12 mouse cellular contexts compared by ENCODE assay signal in the genomic region with DNA sequence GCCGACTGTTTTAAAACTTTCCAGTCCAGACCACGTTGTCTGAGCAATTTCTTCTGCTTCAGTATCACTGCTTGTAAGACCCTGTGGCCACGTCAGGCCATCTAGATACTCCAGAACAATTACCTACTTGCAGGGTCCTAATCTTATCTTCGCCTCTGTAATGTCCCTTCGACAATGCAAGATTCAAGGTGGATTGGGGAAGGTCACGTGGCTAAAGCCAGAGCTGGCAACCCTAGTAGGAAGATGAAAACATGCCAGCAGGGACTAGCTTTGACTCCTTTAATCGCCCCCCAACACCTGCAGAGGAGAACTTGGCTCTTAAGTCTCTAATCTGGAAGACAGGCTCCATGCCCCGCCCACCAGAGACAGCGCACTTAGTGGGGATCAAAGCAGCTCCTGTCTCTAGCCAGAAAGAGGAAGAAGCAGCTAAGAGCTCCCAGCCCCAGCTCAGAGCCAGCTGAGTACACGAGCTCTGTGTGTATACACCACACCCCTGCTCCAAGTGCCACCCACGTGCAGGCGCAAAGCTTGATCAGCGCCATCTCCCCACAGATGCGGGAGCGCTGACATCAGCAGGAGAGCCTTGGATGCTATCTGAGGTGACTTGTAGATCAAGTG. TPM values are rescaled to one million over a fixed set of nuclear protein-coding genes. Genes with fewer than 3 reads are reported as not detected.
A peak's percentile ranks its signal among the peaks of the same experiment; 100 is the strongest.
DNase-seq lines count a peak whose midpoint lies in the region; ATAC-seq and TF ChIP-seq lines count a peak whose summit lies in the region.
"Had no signal": no experiment of that assay in that cellular context is flagged by ENCODE, and none has a peak within 500 bp of the region (broad histone marks: within the 10 kb centered on the region; RNA-seq: fewer than 3 reads in every experiment).

No protein-coding gene starts in this region.

- TF ChIP-seq CTCF in olfactory bulb, adult 2 months (IDR thresholded peaks at IDR 0.05; ENCODE audit: insufficient read depth, low read depth, low read length): no peak

- peak overlapping the region; percentile 29 for H3K27ac ChIP-seq in olfactory bulb, adult 2 months (ENCODE audit: insufficient read depth, low read depth, low read length)

- peak; percentile 87 for DNase-seq in right cerebral cortex, adult 18-20 months
- DNase-seq in right cerebral cortex, postnatal 4 days: no peak
- DNase-seq in thymus, postnatal 25 days: peak; percentile 20
- DNase-seq in kidney, postnatal 14 days: no peak
- DNase-seq in cerebellum, postnatal 25 days: no peak
- DNase-seq: adrenal gland, postnatal 10 days; kidney, postnatal 4 days; lung, embryonic 14.5 days; retina, postnatal 1 day had no signal

- no peak overlapping the region for H3K4me3 ChIP-seq in olfactory bulb, adult 2 months (ENCODE audit: insufficient read depth, low read depth, low read length)

- TF ChIP-seq POLR2A in olfactory bulb, adult 2 months (IDR thresholded peaks at IDR 0.05; ENCODE audit: insufficient read depth, low read depth, low read length): no peak

- 35% methylated on average over 15 of the region's 15 CpGs for WGBS in olfactory bulb, adult 2 months

- H3K4me1 ChIP-seq in olfactory bulb, adult 2 months (ENCODE audit: control insufficient read depth, insufficient read depth, low read length): peaks cover 51% of the 10 kb centered on the region

- ATAC-seq in granulocyte monocyte progenitor cell, adult 5-6 weeks (replicated peaks; ENCODE audit: poor library complexity, severe bottlenecking): peak; percentile 88
- no peak for ATAC-seq in CD4-positive, CD25-positive, alpha-beta regulatory T cell, adult 4 months

RNA-seq across cellular contexts. Expression of a gene that starts 52.3 kb away (rescaled TPM):
- total RNA-seq in granulocyte monocyte progenitor cell, adult 5-6 weeks (2014; fragmentation: Nextera tagmentation): 4.6 and 6.4 TPM in 2 replicates
- total RNA-seq in granulocyte monocyte progenitor cell, adult 5-6 weeks (2017): 2.3 and 3.4 TPM in 2 replicates
- polyA plus RNA-seq in olfactory bulb, adult 2 months (2012; ENCODE audit: insufficient read depth, insufficient read length, low replicate concordance, missing spikeins): not detected in 2 replicates
- 1 to 10 TPM; 2.5 to 3.2 TPM for polyA plus RNA-seq in CD4-positive, CD25-positive, alpha-beta regulatory T cell, adult 4 months (2017; shearing (Covaris generic))

RNA-seq across cellular contexts. Expression of a gene that starts 59.5 kb away (rescaled TPM):
- total RNA-seq in granulocyte monocyte progenitor cell, adult 5-6 weeks (2014; fragmentation: Nextera tagmentation): 16.4 and 16.9 TPM in 2 replicates
- 3.9 and 4.9 TPM in 2 replicates for total RNA-seq in granulocyte monocyte progenitor cell, adult 5-6 weeks (2017)
- not detected in 2 replicates for polyA plus RNA-seq in olfactory bulb, adult 2 months (2012; ENCODE audit: insufficient read depth, insufficient read length, low replicate concordance, missing spikeins)
- polyA plus RNA-seq in CD4-positive, CD25-positive, alpha-beta regulatory T cell, adult 4 months (2017; shearing (Covaris generic)): under 1 TPM in 1 of 2 experiments, not detected in 1; 0.56 TPM

Comparison
In these comparisons a context has a peak if more than half of its experiments do, and no peak if none do; other contexts are left out.
1. DNase-seq: peak in right cerebral cortex, adult 18-20 months (single experiment) and thymus, postnatal 25 days (single experiment); none in right cerebral cortex, postnatal 4 days (single experiment), kidney, postnatal 14 days (single experiment) and cerebellum, postnatal 25 days (0 of 2).